Mouse (Mus musculus) forebrain, postnatal 0 days (tissue): ENCODE results near the gene Oas1d. TPM values are rescaled to one million over a fixed set of nuclear protein-coding genes. Genes with fewer than 3 reads are reported as not detected.
"Not testable (repeated sequence)": the region's sequence is repeated elsewhere in the genome, so short reads cannot be mapped to it uniquely, and the experiment has no call there.

ENCODE experiments used
- ATAC-seq: fragments of 200-750 bp; cut with Nextera tagmentation; 2 replicates; pipeline ENCODE4 v1.8.0; 2017; ENCODE audit warnings: mild to moderate bottlenecking, moderate library complexity
- DNase-seq: peaks from one replicate; pipeline ENCODE4 v3.0.0-alpha.2; 2015
- H3K27ac ChIP-seq: fragments of 300-500 bp; sonication (generic); 2 replicates; pipeline ENCODE4 v1.5.1; 2014; ENCODE audit warnings: low read depth, mild to moderate bottlenecking, antibody characterized with exemption, low read length, moderate library complexity, mixed read lengths
- H3K27me3 ChIP-seq: fragments of 300-500 bp; sonication (generic); 2 replicates; pipeline ENCODE4 v1.6.1; 2014; ENCODE audit warnings: mild to moderate bottlenecking, low read length, mixed read lengths; ENCODE audit not compliant: insufficient read depth
- H3K36me3 ChIP-seq: fragments of 300-500 bp; sonication (generic); 2 replicates; pipeline ENCODE4 v1.6.1; 2014; ENCODE audit warnings: mild to moderate bottlenecking, moderate library complexity; ENCODE audit not compliant: insufficient read depth
- H3K4me1 ChIP-seq: fragments of 300-500 bp; sonication (generic); 2 replicates; pipeline ENCODE4 v1.6.1; 2014; ENCODE audit warnings: antibody characterized with exemption; ENCODE audit not compliant: insufficient read depth
- H3K4me2 ChIP-seq: fragments of 300-500 bp; sonication (generic); 2 replicates; pipeline ENCODE4 v1.6.1; 2014; ENCODE audit warnings: low read depth, mild to moderate bottlenecking, moderate library complexity
- H3K4me3 ChIP-seq: fragments of 300-500 bp; sonication (generic); 2 replicates; pipeline ENCODE4 v1.5.1; 2014; ENCODE audit warnings: low read depth, low read length, mixed read lengths
- H3K9ac ChIP-seq: fragments of 300-500 bp; sonication (generic); 2 replicates; pipeline ENCODE4 v1.6.1; 2014; ENCODE audit warnings: mild to moderate bottlenecking
- H3K9me3 ChIP-seq: fragments of 300-500 bp; sonication (generic); 2 replicates; pipeline ENCODE4 v1.6.1; 2016; ENCODE audit warnings: low read length
- CTCF ChIP-seq: sonication (generic); IDR thresholded peaks from 2 replicates; pipeline ENCODE4 v1.5.1; 2016; ENCODE audit warnings: antibody characterized with exemption, control low read depth, low read depth
- WGBS: fragments of 180-500 bp; shearing (Covaris S2); extraction: QIAGEN DNeasy Blood & Tissue Kit; methylation state at CpG from one replicate; pipeline ENCODE4 v1.1.7; 2014; 5-methylcytosine and 5-hydroxymethylcytosine counted together
- polyA plus RNA-seq: library from polyadenylated mRNA; unstranded; fragments of >200 nt; fragmentation: Nextera tagmentation; extraction: Ambion mirVana; gene quantifications from 2 replicates; pipeline ENCODE4 v1.2.1, GENCODE M21; 2015
- total RNA-seq: library from RNA; depleted of rRNA; stranded (reverse); fragments of >200 nt; gene quantifications from 2 replicates; pipeline ENCODE4 v1.2.3, GENCODE M21; 2014; rRNA removed

Oas1d gene
- total RNA-seq (0.15 and 0.48 TPM in 2 replicates), polyA plus RNA-seq (0.41 TPM in 1 of 2 replicates, not detected in the other)

DNA sequence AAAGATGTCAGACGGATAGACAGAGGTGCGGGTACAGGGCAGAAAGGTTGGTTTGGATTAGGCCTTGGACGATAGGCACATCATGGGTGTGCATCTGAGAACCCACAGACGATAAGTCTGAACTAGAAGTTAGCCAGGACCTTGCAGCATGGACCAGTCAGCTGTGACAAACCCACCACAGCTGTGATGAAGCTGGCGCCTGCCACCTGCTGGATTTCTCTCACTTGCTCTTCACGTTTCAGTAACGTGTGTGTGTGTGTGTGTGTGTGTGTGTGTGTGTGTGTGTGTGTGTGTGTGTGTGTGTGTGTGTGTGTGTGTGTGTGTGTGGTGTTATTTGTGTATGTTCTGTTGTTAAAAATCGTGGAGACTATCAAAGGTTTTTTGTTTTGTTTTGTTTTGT is at the start of gene Oas1d:
Gene Oas1d, plus strand, starts transcription at position 333 of the 400 bp plus-strand sequence.
- H3K4me1 ChIP-seq, H3K27me3 ChIP-seq, H3K27ac ChIP-seq, ATAC-seq, H3K4me2 ChIP-seq, H3K4me3 ChIP-seq, DNase-seq, H3K9me3 ChIP-seq, H3K36me3 ChIP-seq, H3K9ac ChIP-seq: not testable (repeated sequence)
- TF ChIP-seq CTCF: peak; percentile 24; the same call in 1 of the 2 replicates
- 53% methylated on average over 8 of the region's 8 CpGs for WGBS

DNA sequence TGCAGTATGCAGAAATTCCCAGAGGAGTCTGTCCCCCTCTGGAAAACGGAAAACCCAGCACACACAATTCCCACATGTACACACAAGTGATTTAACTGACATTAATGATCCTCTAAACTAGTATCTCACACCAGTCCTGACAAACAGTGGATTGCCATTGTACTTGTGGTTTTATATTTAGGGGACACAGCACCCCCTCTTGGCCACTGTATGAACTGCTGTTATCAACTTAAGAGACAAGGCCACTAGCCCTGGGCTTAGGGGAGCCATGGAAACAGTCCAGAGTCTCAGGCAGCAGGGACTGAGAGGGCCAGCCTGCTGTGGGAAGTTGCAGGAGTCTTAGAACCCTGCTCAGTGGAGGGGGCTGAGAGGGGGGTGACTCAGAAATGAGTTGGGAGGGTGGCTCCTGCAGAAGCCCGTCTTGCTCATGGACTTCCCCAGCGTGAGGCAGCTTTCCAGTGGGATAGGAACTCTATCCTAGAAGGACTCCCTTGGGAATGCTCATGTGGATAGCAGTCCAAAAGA is 48.9 kb upstream of the Oas1d start:
- Histone ChIP-seq H3K4me3 (no peak overlapping the region), H3K27ac (no peak overlapping the region), H3K27me3 (no peaks in the 10 kb centered on the region), H3K9me3 (no peaks in the 10 kb centered on the region), H3K36me3 (no peaks in the 10 kb centered on the region), H3K9ac (no peak overlapping the region), H3K4me2 (no peak overlapping the region), H3K4me1 (no peaks in the 10 kb centered on the region)
- peak; percentile 44 for TF ChIP-seq CTCF
- DNase-seq (peak; percentile 23), ATAC-seq (no peak)
- WGBS: 77% methylated on average over 3 of the region's 3 CpGs

- DNase-seq (no peak), ATAC-seq (no peak)
- 85% methylated on average over 7 of the region's 7 CpGs for WGBS
- Histone ChIP-seq H3K27ac (no peak overlapping the region), H3K4me2 (no peak overlapping the region), H3K4me3 (no peak overlapping the region), H3K4me1 (no peaks in the 10 kb centered on the region), H3K9ac (no peak overlapping the region), H3K27me3 (no peaks in the 10 kb centered on the region), H3K36me3 (no peaks in the 10 kb centered on the region), H3K9me3 (no peaks in the 10 kb centered on the region)
- no peak for TF ChIP-seq CTCF
These were observed 44.8 kb upstream of the Oas1d start for GRCm38 (mm10) chr5:120869436-120870015.

DNA sequence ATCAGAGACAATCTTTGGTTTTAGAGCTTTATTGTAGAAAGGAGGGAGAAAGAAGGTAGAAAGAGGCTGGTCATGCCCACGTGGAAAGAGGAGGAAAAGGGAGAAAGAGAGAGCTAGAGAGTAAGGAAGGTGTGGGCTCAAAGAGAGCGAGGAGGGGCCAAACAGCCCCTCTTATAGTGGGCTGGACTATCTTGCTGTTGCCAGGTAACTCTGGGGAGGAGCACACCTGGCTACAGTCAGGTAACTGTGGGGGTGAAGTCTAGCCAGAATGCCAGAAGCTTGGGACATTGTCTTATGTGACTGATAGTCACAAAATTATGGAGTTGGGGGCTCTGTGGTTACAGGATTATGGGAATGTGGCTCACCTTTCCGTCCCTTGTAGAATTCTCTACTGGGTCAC is 44.3 kb upstream of the Oas1d start:
- H3K27ac ChIP-seq: no peak overlapping the region
- ATAC-seq (no peak), DNase-seq (no peak)
- H3K4me2 ChIP-seq: no peak overlapping the region
- no peak for TF ChIP-seq CTCF
- no peaks in the 10 kb centered on the region for H3K27me3 ChIP-seq
- 59% methylated on average over 3 of the region's 3 CpGs for WGBS
- H3K36me3 ChIP-seq: no peaks in the 10 kb centered on the region
- H3K4me3 ChIP-seq: no peak overlapping the region
- H3K9ac ChIP-seq: no peak overlapping the region
- H3K4me1 ChIP-seq: no peaks in the 10 kb centered on the region
- no peaks in the 10 kb centered on the region for H3K9me3 ChIP-seq

- no peak for TF ChIP-seq CTCF
- no peak overlapping the region for H3K4me3 ChIP-seq
- ATAC-seq (no peak), DNase-seq (no peak)
- no peak overlapping the region for H3K27ac ChIP-seq
- WGBS: 71% methylated on average over 7 of the region's 7 CpGs
- no peaks in the 10 kb centered on the region for H3K27me3 ChIP-seq
- H3K4me2 ChIP-seq: no peak overlapping the region
- no peaks in the 10 kb centered on the region for H3K4me1 ChIP-seq
- H3K9me3 ChIP-seq: no peaks in the 10 kb centered on the region
- no peaks in the 10 kb centered on the region for H3K36me3 ChIP-seq
- no peak overlapping the region for H3K9ac ChIP-seq
These were observed 43.6 kb upstream of the Oas1d start for GRCm38 (mm10) chr5:120870782-120871181.

GRCm38 (mm10) chr5:120871469-120871868 is 42.9 kb upstream of the Oas1d start:
- Histone ChIP-seq H3K36me3 (no peaks in the 10 kb centered on the region), H3K9me3 (no peaks in the 10 kb centered on the region), H3K4me2 (no peak overlapping the region), H3K27ac (no peak overlapping the region), H3K9ac (no peak overlapping the region), H3K4me3 (no peak overlapping the region), H3K4me1 (no peaks in the 10 kb centered on the region), H3K27me3 (no peaks in the 10 kb centered on the region)
- no peak for TF ChIP-seq CTCF
- DNase-seq (no peak), ATAC-seq (no peak)
- WGBS: 57% methylated on average over 2 of the region's 2 CpGs

- WGBS: 81% methylated on average over 2 of the region's 3 CpGs
- H3K4me3 ChIP-seq, H3K9me3 ChIP-seq, H3K4me1 ChIP-seq, DNase-seq, ATAC-seq, H3K27ac ChIP-seq, H3K27me3 ChIP-seq, H3K36me3 ChIP-seq, H3K9ac ChIP-seq, H3K4me2 ChIP-seq: not testable (repeated sequence)
These were observed 37.5 kb upstream of the Oas1d start for GRCm38 (mm10) chr5:120876839-120877238.

GRCm38 (mm10) chr5:120877407-120877806 is 36.9 kb upstream of the Oas1d start:
- not testable (repeated sequence) for H3K27me3 ChIP-seq, H3K9ac ChIP-seq, DNase-seq, H3K36me3 ChIP-seq, H3K9me3 ChIP-seq, H3K4me2 ChIP-seq, ATAC-seq, H3K4me1 ChIP-seq, H3K4me3 ChIP-seq, H3K27ac ChIP-seq
- WGBS: 82% methylated on average over 2 of the region's 2 CpGs

GRCm38 (mm10) chr5:120878803-120879202 is 35.5 kb upstream of the Oas1d start:
- H3K27me3 ChIP-seq, H3K36me3 ChIP-seq, DNase-seq, H3K4me1 ChIP-seq, H3K4me2 ChIP-seq, ATAC-seq, H3K27ac ChIP-seq, H3K9me3 ChIP-seq, H3K4me3 ChIP-seq, H3K9ac ChIP-seq: not testable (repeated sequence)
- 66% methylated on average over 2 of the region's 2 CpGs for WGBS

DNA sequence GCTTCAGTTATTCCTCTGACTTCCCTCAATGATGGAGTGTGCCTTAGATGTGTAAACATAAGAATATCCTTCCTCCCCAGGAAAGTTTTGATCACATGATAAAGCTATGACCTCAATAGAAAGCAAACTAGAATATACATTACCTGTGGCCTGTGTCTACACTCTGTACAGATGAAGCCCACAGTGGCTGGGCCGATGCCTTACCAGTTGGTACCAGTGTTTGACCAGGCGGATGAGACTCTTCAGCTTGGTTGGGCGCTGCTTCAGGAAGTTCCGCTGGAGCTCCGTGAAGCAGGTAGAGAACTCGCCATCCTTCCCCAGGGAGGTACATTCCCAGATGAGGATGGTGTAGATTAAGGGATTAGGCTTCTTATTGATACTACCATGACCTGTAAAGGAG is 32.7 kb upstream of the Oas1d start:
- not testable (repeated sequence) for H3K36me3 ChIP-seq, H3K4me1 ChIP-seq, ATAC-seq, DNase-seq, H3K9ac ChIP-seq, H3K27ac ChIP-seq, H3K4me3 ChIP-seq, H3K4me2 ChIP-seq, H3K27me3 ChIP-seq, H3K9me3 ChIP-seq
- 94% methylated on average over 6 of the region's 6 CpGs for WGBS
